ENCODE assay signal across 11 mouse cellular contexts in the genomic region with DNA sequence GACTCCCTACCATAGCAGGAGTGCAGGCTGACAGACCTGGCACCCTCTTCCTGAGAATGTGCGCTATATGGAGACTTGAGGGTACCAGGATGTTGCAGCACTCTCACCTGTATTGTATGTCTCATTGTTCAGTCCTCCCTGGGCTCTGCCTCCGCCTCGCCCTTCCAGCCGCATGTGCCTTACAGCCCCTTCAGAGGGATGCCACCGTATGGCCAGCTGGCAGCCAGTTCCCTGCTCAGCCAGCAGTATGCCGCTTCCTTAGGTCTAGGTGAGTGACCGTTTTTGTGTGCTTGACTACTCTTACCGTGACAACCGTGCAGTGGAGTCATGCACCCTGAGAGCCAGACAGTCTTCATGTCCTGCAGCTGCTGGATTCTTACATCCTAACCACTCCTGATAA. TPM values are rescaled to one million over a fixed set of nuclear protein-coding genes. Genes with fewer than 3 reads are reported as not detected.
DNase-seq lines count a peak whose midpoint lies in the region; ATAC-seq and TF ChIP-seq lines count a peak whose summit lies in the region.
"Had no signal": no experiment of that assay in that cellular context is flagged by ENCODE, and none has a peak within 500 bp of the region (broad histone marks: within the 10 kb centered on the region; RNA-seq: fewer than 3 reads in every experiment).

No protein-coding gene starts in this region.

- no peak overlapping the region for H3K9ac ChIP-seq in intestine, embryonic 15.5 days
- no peak overlapping the region for H3K9ac ChIP-seq in intestine, postnatal 0 days (ENCODE audit: low read depth, low read length)
- 0 out of 2 replicates have a peak overlapping the region, but pooled peaks have one; percentile 93 for H3K9ac ChIP-seq in embryonic facial prominence, embryonic 12.5 days
- H3K9ac ChIP-seq in midbrain, embryonic 14.5 days (replicated peaks; ENCODE audit: low read length), result peak overlapping the region; percentile 88
- H3K9ac ChIP-seq: liver, embryonic 14.5 days had no signal

- TF ChIP-seq CTCF in intestine, postnatal 0 days (IDR thresholded peaks at IDR 0.05; ENCODE audit: low read depth), result no peak

- H3K9me3 ChIP-seq in intestine, embryonic 15.5 days, result no peaks in the 10 kb centered on the region
- no peaks in the 10 kb centered on the region for H3K9me3 ChIP-seq in intestine, postnatal 0 days (ENCODE audit: control insufficient read depth)
- no peaks in the 10 kb centered on the region for H3K9me3 ChIP-seq in embryonic facial prominence, embryonic 12.5 days
- H3K9me3 ChIP-seq in hindbrain, embryonic 10.5 days, result no peaks in the 10 kb centered on the region
- H3K9me3 ChIP-seq in midbrain, embryonic 14.5 days (ENCODE audit: control insufficient read depth, low read length), result no peaks in the 10 kb centered on the region

- H3K36me3 ChIP-seq in intestine, embryonic 15.5 days, result peaks cover 31% of the 10 kb centered on the region
- H3K36me3 ChIP-seq in intestine, postnatal 0 days (ENCODE audit: control insufficient read depth, insufficient read depth), result peaks cover 30% of the 10 kb centered on the region
- peaks cover 52% of the 10 kb centered on the region for H3K36me3 ChIP-seq in embryonic facial prominence, embryonic 12.5 days
- peaks cover 63% of the 10 kb centered on the region for H3K36me3 ChIP-seq in hindbrain, embryonic 10.5 days
- peaks cover 58% of the 10 kb centered on the region for H3K36me3 ChIP-seq in midbrain, embryonic 14.5 days (ENCODE audit: control insufficient read depth, insufficient read depth, low read length)

- peaks cover 23% of the 10 kb centered on the region for H3K4me1 ChIP-seq in intestine, embryonic 15.5 days (replicated peaks)
- H3K4me1 ChIP-seq in intestine, postnatal 0 days (replicated peaks; ENCODE audit: control insufficient read depth, insufficient read depth, low read length), result no peaks in the 10 kb centered on the region
- peaks cover 29% of the 10 kb centered on the region for H3K4me1 ChIP-seq in embryonic facial prominence, embryonic 12.5 days
- peaks cover 45% of the 10 kb centered on the region for H3K4me1 ChIP-seq in hindbrain, embryonic 10.5 days (replicated peaks)
- H3K4me1 ChIP-seq in midbrain, embryonic 14.5 days (ENCODE audit: control insufficient read depth, insufficient read depth, low read length), result peaks cover 22% of the 10 kb centered on the region

- H3K4me2 ChIP-seq in intestine, embryonic 15.5 days (replicated peaks), result peak overlapping the region; percentile 95; the same call in 1 of the 2 replicates
- H3K4me2 ChIP-seq in intestine, postnatal 0 days (replicated peaks; ENCODE audit: low read depth), result no peak overlapping the region
- H3K4me2 ChIP-seq in embryonic facial prominence, embryonic 12.5 days (replicated peaks), result peak overlapping the region; percentile 92
- H3K4me2 ChIP-seq in midbrain, embryonic 14.5 days (ENCODE audit: low read length), result peak overlapping the region; percentile 82

- 72% methylated on average over 9 of the region's 9 CpGs for WGBS in intestine, embryonic 15.5 days
- 80% methylated on average over 9 of the region's 9 CpGs for WGBS in intestine, postnatal 0 days
- 81% methylated on average over 9 of the region's 9 CpGs for WGBS in embryonic facial prominence, embryonic 12.5 days
- 88% methylated on average over 9 of the region's 9 CpGs for WGBS in hindbrain, embryonic 10.5 days
- 80% methylated on average over 9 of the region's 9 CpGs for WGBS in midbrain, embryonic 14.5 days

- no peak for DNase-seq in hindbrain, embryonic 10.5 days (ENCODE audit: low spot score)
- no peak for DNase-seq in midbrain, embryonic 14.5 days
- DNase-seq in right cerebral cortex, postnatal 10 days (ENCODE audit: low spot score in 2 of 2), result no peak
- DNase-seq in adipocyte (ENCODE audit: low spot score), result no peak
- DNase-seq in right cerebral cortex, postnatal 4 days, result no peak
- DNase-seq: cerebellum, adult 8-10 months; gastrocnemius, adult 2 months had no signal

- H3K27me3 ChIP-seq in intestine, embryonic 15.5 days (replicated peaks), result peaks cover 8% of the 10 kb centered on the region; the same call in 1 of the 2 replicates
- peaks cover 13% of the 10 kb centered on the region for H3K27me3 ChIP-seq in intestine, postnatal 0 days (replicated peaks; ENCODE audit: control insufficient read depth, insufficient read depth, low read length)
- peaks cover 10% of the 10 kb centered on the region; the same call in 1 of the 2 replicates for H3K27me3 ChIP-seq in embryonic facial prominence, embryonic 12.5 days
- peaks cover 11% of the 10 kb centered on the region for H3K27me3 ChIP-seq in hindbrain, embryonic 10.5 days (ENCODE audit: insufficient read depth, poor library complexity, severe bottlenecking)
- peaks cover 5% of the 10 kb centered on the region; the same call in 1 of the 2 replicates for H3K27me3 ChIP-seq in midbrain, embryonic 14.5 days (ENCODE audit: control insufficient read depth, insufficient read depth, low read length)

- H3K27ac ChIP-seq in intestine, embryonic 15.5 days, result no peak overlapping the region
- no peak overlapping the region for H3K27ac ChIP-seq in intestine, postnatal 0 days (ENCODE audit: low read depth, low read length)
- H3K27ac ChIP-seq in embryonic facial prominence, embryonic 12.5 days, result no peak overlapping the region
- H3K27ac ChIP-seq in hindbrain, embryonic 10.5 days, result no peak overlapping the region
- H3K27ac ChIP-seq in midbrain, embryonic 14.5 days (replicated peaks; ENCODE audit: low read depth, low read length), result no peak overlapping the region
- H3K27ac ChIP-seq: gastrocnemius, adult 2 months; liver, embryonic 14.5 days had no signal

- H3K4me3 ChIP-seq in intestine, embryonic 15.5 days (replicated peaks), result no peak overlapping the region
- no peak overlapping the region for H3K4me3 ChIP-seq in intestine, postnatal 0 days (ENCODE audit: low read depth, low read length)
- peak overlapping the region; percentile 78 for H3K4me3 ChIP-seq in embryonic facial prominence, embryonic 12.5 days
- peak overlapping the region; percentile 99 for H3K4me3 ChIP-seq in hindbrain, embryonic 10.5 days
- peak overlapping the region; percentile 98 for H3K4me3 ChIP-seq in midbrain, embryonic 14.5 days (replicated peaks; ENCODE audit: low read depth, low read length)
- H3K4me3 ChIP-seq: gastrocnemius, adult 2 months had no signal

- no peak for ATAC-seq in intestine, embryonic 15.5 days
- ATAC-seq in intestine, postnatal 0 days, result no peak
- ATAC-seq in embryonic facial prominence, embryonic 12.5 days (ENCODE audit: insufficient number of reproducible peaks, insufficient read depth, low FRiP score, low TSS enrichment), result no peak
- no peak for ATAC-seq in midbrain, embryonic 14.5 days (ENCODE audit: low FRiP score, low TSS enrichment)

RNA-seq across cellular contexts. Expression of a gene that starts 3.0 kb away (rescaled TPM):
- 5.5 and 5.6 TPM in 2 replicates for polyA plus RNA-seq in intestine, embryonic 15.5 days (2015; fragmentation: Nextera tagmentation; extraction: Ambion mirVana)
- polyA plus RNA-seq in intestine, postnatal 0 days (2015; fragmentation: Nextera tagmentation; extraction: Ambion mirVana), result 3.2 and 3.7 TPM in 2 replicates
- 13.1 and 14.9 TPM in 2 replicates for polyA plus RNA-seq in embryonic facial prominence, embryonic 12.5 days (2016; fragmentation: Nextera tagmentation; extraction: Ambion mirVana)
- polyA plus RNA-seq in hindbrain, embryonic 10.5 days (2016; fragmentation: Nextera tagmentation; extraction: Ambion mirVana), result 9.4 and 12.9 TPM in 2 replicates
- 21.2 and 35.9 TPM in 2 replicates for polyA plus RNA-seq in midbrain, embryonic 14.5 days (2014; fragmentation: Nextera tagmentation; extraction: Ambion mirVana)

RNA-seq across cellular contexts. Expression of a gene that starts 14.5 kb away (rescaled TPM):
- polyA plus RNA-seq in intestine, embryonic 15.5 days (2015; fragmentation: Nextera tagmentation; extraction: Ambion mirVana), result 584 and 619 TPM in 2 replicates
- polyA plus RNA-seq in intestine, postnatal 0 days (2015; fragmentation: Nextera tagmentation; extraction: Ambion mirVana), result 423 and 444 TPM in 2 replicates
- polyA plus RNA-seq in embryonic facial prominence, embryonic 12.5 days (2016; fragmentation: Nextera tagmentation; extraction: Ambion mirVana), result 618 and 631 TPM in 2 replicates
- 794 and 830 TPM in 2 replicates for polyA plus RNA-seq in hindbrain, embryonic 10.5 days (2016; fragmentation: Nextera tagmentation; extraction: Ambion mirVana)
- 579 and 610 TPM in 2 replicates for polyA plus RNA-seq in midbrain, embryonic 14.5 days (2014; fragmentation: Nextera tagmentation; extraction: Ambion mirVana)

RNA-seq across cellular contexts. Expression of a gene that starts 14.5 kb away (rescaled TPM):
- 3.7 and 4.2 TPM in 2 replicates for polyA plus RNA-seq in intestine, embryonic 15.5 days (2015; fragmentation: Nextera tagmentation; extraction: Ambion mirVana)
- polyA plus RNA-seq in intestine, postnatal 0 days (2015; fragmentation: Nextera tagmentation; extraction: Ambion mirVana), result 1.2 and 1.3 TPM in 2 replicates
- 10.0 and 10.8 TPM in 2 replicates for polyA plus RNA-seq in embryonic facial prominence, embryonic 12.5 days (2016; fragmentation: Nextera tagmentation; extraction: Ambion mirVana)
- polyA plus RNA-seq in hindbrain, embryonic 10.5 days (2016; fragmentation: Nextera tagmentation; extraction: Ambion mirVana), result 10.0 and 14.7 TPM in 2 replicates
- 61.4 and 62.7 TPM in 2 replicates for polyA plus RNA-seq in midbrain, embryonic 14.5 days (2014; fragmentation: Nextera tagmentation; extraction: Ambion mirVana)

RNA-seq across cellular contexts. Expression of a gene that starts 42.6 kb away (rescaled TPM):
- 24.9 and 28.2 TPM in 2 replicates for polyA plus RNA-seq in intestine, embryonic 15.5 days (2015; fragmentation: Nextera tagmentation; extraction: Ambion mirVana)
- 9.8 and 11.1 TPM in 2 replicates for polyA plus RNA-seq in intestine, postnatal 0 days (2015; fragmentation: Nextera tagmentation; extraction: Ambion mirVana)
- 29.0 and 30.4 TPM in 2 replicates for polyA plus RNA-seq in embryonic facial prominence, embryonic 12.5 days (2016; fragmentation: Nextera tagmentation; extraction: Ambion mirVana)
- 33.9 TPM in 2 replicates for polyA plus RNA-seq in hindbrain, embryonic 10.5 days (2016; fragmentation: Nextera tagmentation; extraction: Ambion mirVana)
- polyA plus RNA-seq in midbrain, embryonic 14.5 days (2014; fragmentation: Nextera tagmentation; extraction: Ambion mirVana), result 32.2 and 35.4 TPM in 2 replicates

RNA-seq across cellular contexts. Expression of a gene that starts 51.3 kb away (rescaled TPM):
- 3.0 and 3.1 TPM in 2 replicates for polyA plus RNA-seq in intestine, embryonic 15.5 days (2015; fragmentation: Nextera tagmentation; extraction: Ambion mirVana)
- polyA plus RNA-seq in intestine, postnatal 0 days (2015; fragmentation: Nextera tagmentation; extraction: Ambion mirVana), result 2.3 and 3.0 TPM in 2 replicates
- 3.8 TPM in 2 replicates for polyA plus RNA-seq in embryonic facial prominence, embryonic 12.5 days (2016; fragmentation: Nextera tagmentation; extraction: Ambion mirVana)
- 3.7 and 4.4 TPM in 2 replicates for polyA plus RNA-seq in hindbrain, embryonic 10.5 days (2016; fragmentation: Nextera tagmentation; extraction: Ambion mirVana)
- polyA plus RNA-seq in midbrain, embryonic 14.5 days (2014; fragmentation: Nextera tagmentation; extraction: Ambion mirVana), result 5.4 and 5.9 TPM in 2 replicates

Comparison
In these comparisons a context has a peak if more than half of its experiments do, and no peak if none do; other contexts are left out.
1. H3K4me3 ChIP-seq: peak in embryonic facial prominence, embryonic 12.5 days (single experiment), hindbrain, embryonic 10.5 days (single experiment) and midbrain, embryonic 14.5 days (single experiment); none in intestine, embryonic 15.5 days (single experiment) and intestine, postnatal 0 days (single experiment).
2. H3K9ac ChIP-seq: peak in embryonic facial prominence, embryonic 12.5 days (single experiment) and midbrain, embryonic 14.5 days (single experiment); none in intestine, embryonic 15.5 days (single experiment) and intestine, postnatal 0 days (single experiment).